Mouse (Mus musculus) embryo, embryonic 10 days (tissue): ENCODE results near the gene Atp2a1.
"Not testable (repeated sequence)": the region's sequence is repeated elsewhere in the genome, so short reads cannot be mapped to it uniquely, and the experiment has no call there.

Experiments
- DNase-seq: peaks from one replicate; pipeline ENCODE4 v3.0.0-alpha.2; 2015; ENCODE audit warnings: low spot score

The Atp2a1 gene

GRCm38 (mm10) chr7:126411061-126411460 lies 51.8 kb downstream of the Atp2a1 start:
- DNase-seq: no peak

GRCm38 (mm10) chr7:126408686-126409085 lies 54.2 kb downstream of the Atp2a1 start:
- DNase-seq: no peak

- not testable (repeated sequence) for DNase-seq
Measured at GRCm38 (mm10) chr7:126402518-126402917, 60.4 kb downstream of the Atp2a1 start.

GRCm38 (mm10) chr7:126399548-126399947 lies 63.4 kb downstream of the Atp2a1 start:
- DNase-seq: peak; percentile 84

- no peak for DNase-seq
Measured at GRCm38 (mm10) chr7:126397822-126398221, 65.1 kb downstream of the Atp2a1 start.

- no peak for DNase-seq
Measured at GRCm38 (mm10) chr7:126397221-126397620, 65.7 kb downstream of the Atp2a1 start.

GRCm38 (mm10) chr7:126396298-126397119 lies 66.4 kb downstream of the Atp2a1 start, which contains the start of gene Nfatc2ip:
Gene Nfatc2ip (minus strand): TSS chr7:126396737.
- peak; percentile 99 for DNase-seq
